Mouse (Mus musculus): ENCODE measurements around the gene Sowahb. TPM values are rescaled to one million over a fixed set of nuclear protein-coding genes. Genes with fewer than 3 reads are reported as not detected.

Gene Sowahb
- polyA plus RNA-seq, 1 experiment from 2014 or later: 0.45 TPM

DNA sequence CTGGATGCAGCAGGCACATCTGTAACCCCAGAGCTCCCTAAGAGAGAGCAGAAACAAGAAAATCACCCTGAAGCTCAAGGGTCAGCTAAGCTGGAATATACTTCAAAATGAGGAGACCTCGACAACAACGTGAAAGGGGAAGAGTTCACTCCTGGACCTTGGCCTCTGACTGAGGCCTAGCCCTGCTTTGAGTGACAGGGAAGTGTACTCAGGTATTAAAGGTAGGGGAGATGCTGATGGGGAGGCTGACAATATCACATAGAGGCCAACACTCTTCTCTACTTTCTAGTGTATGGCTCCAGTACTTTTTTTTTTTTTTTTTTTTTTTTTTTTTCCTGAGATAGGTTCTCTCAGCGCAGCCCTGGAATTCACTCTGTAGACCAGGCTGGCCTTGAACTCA, 34.8 kb upstream of the Sowahb start:
- Histone ChIP-seq H3K36me3 (replicated peaks; ENCODE audit: control insufficient read depth, insufficient read depth, low read depth, low read length) (no peaks in the 10 kb centered on the region), H3K9me3 (replicated peaks; ENCODE audit: control insufficient read depth, low read length) (no peaks in the 10 kb centered on the region), H3K4me2 (ENCODE audit: low read depth, low read length) (no peak overlapping the region), H3K4me1 (ENCODE audit: control insufficient read depth, insufficient read depth, low read length) (no peaks in the 10 kb centered on the region; the same call in 1 of the 2 replicates), H3K9ac (replicated peaks; ENCODE audit: low read length) (no peak overlapping the region), H3K4me3 (ENCODE audit: low read depth, low read length) (no peak overlapping the region), H3K27me3 (ENCODE audit: control insufficient read depth, insufficient read depth, low read length) (no peaks in the 10 kb centered on the region), H3K27ac (replicated peaks; ENCODE audit: low read depth, low read length) (no peak overlapping the region)
- ATAC-seq (replicated peaks; ENCODE audit: insufficient number of reproducible peaks, low FRiP score, low TSS enrichment, low read depth) (no peak), DNase-seq (ENCODE audit: low spot score) (no peak)
- 80% methylated on average over 3 of the region's 3 CpGs for WGBS

GRCm38 (mm10) chr5:93077661-93078323, 33.0 kb upstream of the Sowahb start:
- 77% methylated on average over 7 of the region's 7 CpGs for WGBS
- Histone ChIP-seq H3K27ac (replicated peaks; ENCODE audit: low read depth, low read length) (no peak overlapping the region), H3K9me3 (replicated peaks; ENCODE audit: control insufficient read depth, low read length) (no peaks in the 10 kb centered on the region), H3K9ac (replicated peaks; ENCODE audit: low read length) (no peak overlapping the region), H3K4me3 (ENCODE audit: low read depth, low read length) (no peak overlapping the region), H3K27me3 (ENCODE audit: control insufficient read depth, insufficient read depth, low read length) (no peaks in the 10 kb centered on the region), H3K4me1 (ENCODE audit: control insufficient read depth, insufficient read depth, low read length) (no peaks in the 10 kb centered on the region; the same call in 1 of the 2 replicates), H3K4me2 (ENCODE audit: low read depth, low read length) (no peak overlapping the region), H3K36me3 (replicated peaks; ENCODE audit: control insufficient read depth, insufficient read depth, low read depth, low read length) (no peaks in the 10 kb centered on the region)
- DNase-seq (ENCODE audit: low spot score) (no peak), ATAC-seq (replicated peaks; ENCODE audit: insufficient number of reproducible peaks, low FRiP score, low TSS enrichment, low read depth) (no peak)

- no peak overlapping the region for H3K27ac ChIP-seq (replicated peaks; ENCODE audit: low read depth, low read length)
- no peak for ATAC-seq (replicated peaks; ENCODE audit: insufficient number of reproducible peaks, low FRiP score, low TSS enrichment, low read depth)
Measured at GRCm38 (mm10) chr5:93060865-93061264, 16.0 kb upstream of the Sowahb start.

GRCm38 (mm10) chr5:93053606-93054397, 9.0 kb upstream of the Sowahb start:
- 45% methylated on average over 8 of the region's 8 CpGs for WGBS

More at GRCm38 (mm10) chr5:93060865-93061264, 16.0 kb upstream of the Sowahb start:
- Histone ChIP-seq H3K9me3 (replicated peaks; ENCODE audit: control insufficient read depth, low read length) (no peaks in the 10 kb centered on the region), H3K27me3 (ENCODE audit: control insufficient read depth, insufficient read depth, low read length) (no peaks in the 10 kb centered on the region), H3K4me1 (ENCODE audit: control insufficient read depth, insufficient read depth, low read length) (no peaks in the 10 kb centered on the region), H3K9ac (replicated peaks; ENCODE audit: low read length) (no peak overlapping the region), H3K4me3 (ENCODE audit: low read depth, low read length) (no peak overlapping the region), H3K4me2 (ENCODE audit: low read depth, low read length) (no peak overlapping the region), H3K36me3 (replicated peaks; ENCODE audit: control insufficient read depth, insufficient read depth, low read depth, low read length) (no peaks in the 10 kb centered on the region)
- DNase-seq (ENCODE audit: low spot score): no peak
- WGBS: 87% methylated on average over 4 of the region's 4 CpGs

DNA sequence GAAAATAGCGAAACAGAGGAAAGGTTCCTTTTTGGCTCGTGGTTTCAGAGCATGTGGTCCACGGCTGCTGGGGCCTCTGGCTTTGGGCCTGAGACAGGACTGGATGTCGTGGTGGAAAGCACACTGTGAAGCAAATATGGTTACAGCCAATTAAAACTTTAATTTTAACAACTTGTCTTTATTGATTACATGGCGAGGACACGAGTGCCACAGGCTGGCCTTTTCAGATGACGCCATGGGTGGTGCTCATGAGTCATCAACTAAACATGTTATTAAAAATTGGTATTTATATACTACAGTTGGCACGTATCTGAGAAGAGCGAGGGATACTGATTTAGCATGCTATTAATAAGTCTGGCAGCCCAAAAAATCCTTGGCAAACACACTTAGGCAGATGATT, 7.1 kb upstream of the Sowahb start:
- Histone ChIP-seq H3K36me3 (replicated peaks; ENCODE audit: control insufficient read depth, insufficient read depth, low read depth, low read length) (no peaks in the 10 kb centered on the region), H3K4me3 (ENCODE audit: low read depth, low read length) (no peak overlapping the region), H3K9me3 (replicated peaks; ENCODE audit: control insufficient read depth, low read length) (no peaks in the 10 kb centered on the region), H3K9ac (replicated peaks; ENCODE audit: low read length) (no peak overlapping the region), H3K27me3 (ENCODE audit: control insufficient read depth, insufficient read depth, low read length) (no peaks in the 10 kb centered on the region), H3K4me1 (ENCODE audit: control insufficient read depth, insufficient read depth, low read length) (no peaks in the 10 kb centered on the region), H3K27ac (replicated peaks; ENCODE audit: low read depth, low read length) (no peak overlapping the region), H3K4me2 (ENCODE audit: low read depth, low read length) (no peak overlapping the region)
- ATAC-seq (replicated peaks; ENCODE audit: insufficient number of reproducible peaks, low FRiP score, low TSS enrichment, low read depth) (no peak), DNase-seq (ENCODE audit: low spot score) (no peak)
- WGBS: 90% methylated on average over 9 of the region's 9 CpGs

More at GRCm38 (mm10) chr5:93053606-93054397, 9.0 kb upstream of the Sowahb start:
- Histone ChIP-seq H3K4me3 (ENCODE audit: low read depth, low read length) (no peak overlapping the region), H3K27ac (replicated peaks; ENCODE audit: low read depth, low read length) (no peak overlapping the region), H3K4me1 (ENCODE audit: control insufficient read depth, insufficient read depth, low read length) (no peaks in the 10 kb centered on the region), H3K36me3 (replicated peaks; ENCODE audit: control insufficient read depth, insufficient read depth, low read depth, low read length) (no peaks in the 10 kb centered on the region), H3K9ac (replicated peaks; ENCODE audit: low read length) (no peak overlapping the region), H3K27me3 (ENCODE audit: control insufficient read depth, insufficient read depth, low read length) (no peaks in the 10 kb centered on the region), H3K9me3 (replicated peaks; ENCODE audit: control insufficient read depth, low read length) (no peaks in the 10 kb centered on the region), H3K4me2 (ENCODE audit: low read depth, low read length) (no peak overlapping the region)
- ATAC-seq (replicated peaks; ENCODE audit: insufficient number of reproducible peaks, low FRiP score, low TSS enrichment, low read depth) (no peak), DNase-seq (ENCODE audit: low spot score) (no peak)

GRCm38 (mm10) chr5:93051041-93051440, 6.2 kb upstream of the Sowahb start:
- WGBS: 50% methylated on average over 5 of the region's 5 CpGs
- peaks cover 5% of the 10 kb centered on the region for H3K27me3 ChIP-seq (ENCODE audit: control insufficient read depth, insufficient read depth, low read length)
- H3K36me3 ChIP-seq (replicated peaks; ENCODE audit: control insufficient read depth, insufficient read depth, low read depth, low read length): no peaks in the 10 kb centered on the region
- no peak overlapping the region for H3K9ac ChIP-seq (replicated peaks; ENCODE audit: low read length)
- no peaks in the 10 kb centered on the region for H3K9me3 ChIP-seq (replicated peaks; ENCODE audit: control insufficient read depth, low read length)
- no peaks in the 10 kb centered on the region for H3K4me1 ChIP-seq (ENCODE audit: control insufficient read depth, insufficient read depth, low read length)
- no peak for DNase-seq (ENCODE audit: low spot score)
- no peak overlapping the region for H3K4me3 ChIP-seq (ENCODE audit: low read depth, low read length)
- H3K27ac ChIP-seq (replicated peaks; ENCODE audit: low read depth, low read length): no peak overlapping the region
- ATAC-seq (replicated peaks; ENCODE audit: insufficient number of reproducible peaks, low FRiP score, low TSS enrichment, low read depth): no peak
- H3K4me2 ChIP-seq (ENCODE audit: low read depth, low read length): no peak overlapping the region

GRCm38 (mm10) chr5:93049971-93050370, 5.1 kb upstream of the Sowahb start:
- DNase-seq (ENCODE audit: low spot score) (no peak), ATAC-seq (replicated peaks; ENCODE audit: insufficient number of reproducible peaks, low FRiP score, low TSS enrichment, low read depth) (no peak)
- 78% methylated on average over 1 of the region's 1 CpGs for WGBS
- Histone ChIP-seq H3K9ac (replicated peaks; ENCODE audit: low read length) (no peak overlapping the region), H3K4me3 (ENCODE audit: low read depth, low read length) (no peak overlapping the region), H3K27ac (replicated peaks; ENCODE audit: low read depth, low read length) (no peak overlapping the region), H3K36me3 (replicated peaks; ENCODE audit: control insufficient read depth, insufficient read depth, low read depth, low read length) (no peaks in the 10 kb centered on the region), H3K4me2 (ENCODE audit: low read depth, low read length) (no peak overlapping the region), H3K4me1 (ENCODE audit: control insufficient read depth, insufficient read depth, low read length) (no peaks in the 10 kb centered on the region), H3K9me3 (replicated peaks; ENCODE audit: control insufficient read depth, low read length) (no peaks in the 10 kb centered on the region), H3K27me3 (ENCODE audit: control insufficient read depth, insufficient read depth, low read length) (peaks cover 8% of the 10 kb centered on the region)

All from embryonic facial prominence, embryonic 11.5 days (tissue).